Mouse (Mus musculus): ENCODE measurements around the gene Uvrag. TPM values are rescaled to one million over a fixed set of nuclear protein-coding genes. Genes with fewer than 3 reads are reported as not detected.

Uvrag gene
- polyA plus RNA-seq, 2 experiments = 9.8 to 16.2 TPM

- Histone ChIP-seq H3K4me2 (replicated peaks; ENCODE audit: low read depth, low read length, severe bottlenecking) (no peak overlapping the region), H3K27me3 (ENCODE audit: control insufficient read depth, insufficient read depth, low read length) (no peaks in the 10 kb centered on the region), H3K4me1 (ENCODE audit: control insufficient read depth, insufficient read depth, low read length) (no peaks in the 10 kb centered on the region), H3K27ac (replicated peaks; ENCODE audit: low read depth, low read length) (no peak overlapping the region), H3K9me3 (ENCODE audit: control insufficient read depth, low read length) (no peaks in the 10 kb centered on the region), H3K4me3 (replicated peaks; ENCODE audit: low read length) (no peak overlapping the region), H3K36me3 (ENCODE audit: control insufficient read depth, insufficient read depth, low read length) (no peaks in the 10 kb centered on the region; the same call in 1 of the 2 replicates), H3K9ac (ENCODE audit: low read depth, low read length, severe bottlenecking) (no peak overlapping the region)
- DNase-seq (ENCODE audit: low spot score) = no peak
- 76% methylated on average over 16 of the region's 16 CpGs for WGBS
- no peak for ATAC-seq (ENCODE audit: low FRiP score, low read depth)
- no peak for TF ChIP-seq POLR2A (IDR thresholded peaks at IDR 0.05; ENCODE audit: borderline replicate concordance, extremely low read depth, insufficient read depth, insufficient read length)
These were observed 26.8 kb downstream of the Uvrag start for GRCm38 (mm10) chr7:99114006-99114726.

GRCm38 (mm10) chr7:99107566-99107965 is 33.4 kb downstream of the Uvrag start:
- no peak overlapping the region for H3K4me2 ChIP-seq (replicated peaks; ENCODE audit: low read depth, low read length, severe bottlenecking)
- DNase-seq (ENCODE audit: low spot score) = peak; percentile 85
- H3K9me3 ChIP-seq (ENCODE audit: control insufficient read depth, low read length) = no peaks in the 10 kb centered on the region
- WGBS = 45% methylated on average over 3 of the region's 3 CpGs
- TF ChIP-seq POLR2A (IDR thresholded peaks at IDR 0.05; ENCODE audit: borderline replicate concordance, extremely low read depth, insufficient read depth, insufficient read length) = no peak
- peaks cover 3% of the 10 kb centered on the region; the same call in 1 of the 2 replicates for H3K4me1 ChIP-seq (ENCODE audit: control insufficient read depth, insufficient read depth, low read length)
- no peaks in the 10 kb centered on the region for H3K27me3 ChIP-seq (ENCODE audit: control insufficient read depth, insufficient read depth, low read length)
- no peaks in the 10 kb centered on the region for H3K36me3 ChIP-seq (ENCODE audit: control insufficient read depth, insufficient read depth, low read length)
- 0 out of 2 replicates have a peak, but pooled peaks have one; percentile 55 for ATAC-seq (ENCODE audit: low FRiP score, low read depth)
- H3K9ac ChIP-seq (ENCODE audit: low read depth, low read length, severe bottlenecking) = no peak overlapping the region
- no peak overlapping the region for H3K4me3 ChIP-seq (replicated peaks; ENCODE audit: low read length)
- no peak overlapping the region for H3K27ac ChIP-seq (replicated peaks; ENCODE audit: low read depth, low read length)

GRCm38 (mm10) chr7:99106714-99107270 is 34.1 kb downstream of the Uvrag start:
- no peak for TF ChIP-seq POLR2A (IDR thresholded peaks at IDR 0.05; ENCODE audit: borderline replicate concordance, extremely low read depth, insufficient read depth, insufficient read length)
- Histone ChIP-seq H3K9me3 (ENCODE audit: control insufficient read depth, low read length) (no peaks in the 10 kb centered on the region), H3K9ac (ENCODE audit: low read depth, low read length, severe bottlenecking) (no peak overlapping the region), H3K4me2 (replicated peaks; ENCODE audit: low read depth, low read length, severe bottlenecking) (no peak overlapping the region), H3K36me3 (ENCODE audit: control insufficient read depth, insufficient read depth, low read length) (no peaks in the 10 kb centered on the region), H3K27me3 (ENCODE audit: control insufficient read depth, insufficient read depth, low read length) (no peaks in the 10 kb centered on the region), H3K4me3 (replicated peaks; ENCODE audit: low read length) (no peak overlapping the region), H3K27ac (replicated peaks; ENCODE audit: low read depth, low read length) (no peak overlapping the region), H3K4me1 (ENCODE audit: control insufficient read depth, insufficient read depth, low read length) (peaks cover 7% of the 10 kb centered on the region; the same call in 1 of the 2 replicates)
- ATAC-seq (ENCODE audit: low FRiP score, low read depth) (no peak), DNase-seq (ENCODE audit: low spot score) (no peak)
- 44% methylated on average over 4 of the region's 4 CpGs for WGBS

- Histone ChIP-seq H3K4me3 (replicated peaks; ENCODE audit: low read length) (no peak overlapping the region), H3K4me2 (replicated peaks; ENCODE audit: low read depth, low read length, severe bottlenecking) (no peak overlapping the region), H3K9ac (ENCODE audit: low read depth, low read length, severe bottlenecking) (no peak overlapping the region), H3K27me3 (ENCODE audit: control insufficient read depth, insufficient read depth, low read length) (no peaks in the 10 kb centered on the region), H3K27ac (replicated peaks; ENCODE audit: low read depth, low read length) (no peak overlapping the region), H3K4me1 (ENCODE audit: control insufficient read depth, insufficient read depth, low read length) (peaks cover 7% of the 10 kb centered on the region; the same call in 1 of the 2 replicates), H3K9me3 (ENCODE audit: control insufficient read depth, low read length) (no peaks in the 10 kb centered on the region), H3K36me3 (ENCODE audit: control insufficient read depth, insufficient read depth, low read length) (0 out of 2 replicates have a peak, but pooled peaks cover 12% of the 10 kb centered on the region)
- TF ChIP-seq POLR2A (IDR thresholded peaks at IDR 0.05; ENCODE audit: borderline replicate concordance, extremely low read depth, insufficient read depth, insufficient read length) = no peak
- ATAC-seq (ENCODE audit: low FRiP score, low read depth) (peak; percentile 19; the same call in 1 of the 2 replicates), DNase-seq (ENCODE audit: low spot score) (no peak)
- 33% methylated on average over 11 of the region's 11 CpGs for WGBS
These were observed 39.0 kb downstream of the Uvrag start for GRCm38 (mm10) chr7:99101767-99102593.

DNA sequence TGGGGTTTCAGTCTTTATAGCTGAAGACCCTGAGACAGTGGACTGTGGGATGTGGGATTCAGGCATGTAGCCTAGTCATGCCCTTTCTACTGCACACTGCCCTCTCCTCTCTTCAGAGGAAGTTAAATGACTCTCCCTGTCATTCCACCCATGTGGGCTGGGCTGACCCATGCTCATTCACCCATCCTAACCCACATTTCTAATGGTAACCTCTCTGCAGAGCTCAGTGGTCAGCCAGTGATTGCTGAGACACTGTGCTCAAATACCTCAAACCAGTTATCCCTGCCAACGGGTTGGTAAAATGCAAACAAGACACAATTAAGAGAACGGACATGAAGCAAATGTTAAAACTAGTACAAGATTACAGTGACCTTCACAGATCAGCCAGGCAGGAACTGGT is 39.9 kb downstream of the Uvrag start:
- ATAC-seq (ENCODE audit: low FRiP score, low read depth) = no peak
- H3K4me2 ChIP-seq (replicated peaks; ENCODE audit: low read depth, low read length, severe bottlenecking) = no peak overlapping the region
- H3K4me3 ChIP-seq (replicated peaks; ENCODE audit: low read length) = no peak overlapping the region
- H3K9me3 ChIP-seq (ENCODE audit: control insufficient read depth, low read length) = no peaks in the 10 kb centered on the region
- no peak for TF ChIP-seq POLR2A (IDR thresholded peaks at IDR 0.05; ENCODE audit: borderline replicate concordance, extremely low read depth, insufficient read depth, insufficient read length)
- H3K27ac ChIP-seq (replicated peaks; ENCODE audit: low read depth, low read length) = no peak overlapping the region
- peaks cover 7% of the 10 kb centered on the region; the same call in 1 of the 2 replicates for H3K4me1 ChIP-seq (ENCODE audit: control insufficient read depth, insufficient read depth, low read length)
- H3K9ac ChIP-seq (ENCODE audit: low read depth, low read length, severe bottlenecking) = no peak overlapping the region
- no peak for DNase-seq (ENCODE audit: low spot score)
- 75% methylated on average over 2 of the region's 2 CpGs for WGBS
- H3K36me3 ChIP-seq (ENCODE audit: control insufficient read depth, insufficient read depth, low read length) = peaks cover 17% of the 10 kb centered on the region; the same call in 1 of the 2 replicates
- H3K27me3 ChIP-seq (ENCODE audit: control insufficient read depth, insufficient read depth, low read length) = no peaks in the 10 kb centered on the region
